Mouse (Mus musculus): ENCODE data around the gene Acap3.

Acap3 gene

GRCm38 (mm10) chr4:155887674-155888073 lies 3.9 kb upstream of the Acap3 start:
- DNase-seq, result no peak

- DNase-seq, result no peak
These were observed 3.4 kb upstream of the Acap3 start for GRCm38 (mm10) chr4:155888181-155888580.

GRCm38 (mm10) chr4:155889316-155889715 lies 2.3 kb upstream of the Acap3 start:
- no peak for DNase-seq

GRCm38 (mm10) chr4:155891011-155891471 lies 581 bp upstream of the Acap3 start:
- DNase-seq, result no peak

- peak; percentile 92 for DNase-seq
These were observed 395 bp downstream of the Acap3 start for GRCm38 (mm10) chr4:155892017-155892416.

DNA sequence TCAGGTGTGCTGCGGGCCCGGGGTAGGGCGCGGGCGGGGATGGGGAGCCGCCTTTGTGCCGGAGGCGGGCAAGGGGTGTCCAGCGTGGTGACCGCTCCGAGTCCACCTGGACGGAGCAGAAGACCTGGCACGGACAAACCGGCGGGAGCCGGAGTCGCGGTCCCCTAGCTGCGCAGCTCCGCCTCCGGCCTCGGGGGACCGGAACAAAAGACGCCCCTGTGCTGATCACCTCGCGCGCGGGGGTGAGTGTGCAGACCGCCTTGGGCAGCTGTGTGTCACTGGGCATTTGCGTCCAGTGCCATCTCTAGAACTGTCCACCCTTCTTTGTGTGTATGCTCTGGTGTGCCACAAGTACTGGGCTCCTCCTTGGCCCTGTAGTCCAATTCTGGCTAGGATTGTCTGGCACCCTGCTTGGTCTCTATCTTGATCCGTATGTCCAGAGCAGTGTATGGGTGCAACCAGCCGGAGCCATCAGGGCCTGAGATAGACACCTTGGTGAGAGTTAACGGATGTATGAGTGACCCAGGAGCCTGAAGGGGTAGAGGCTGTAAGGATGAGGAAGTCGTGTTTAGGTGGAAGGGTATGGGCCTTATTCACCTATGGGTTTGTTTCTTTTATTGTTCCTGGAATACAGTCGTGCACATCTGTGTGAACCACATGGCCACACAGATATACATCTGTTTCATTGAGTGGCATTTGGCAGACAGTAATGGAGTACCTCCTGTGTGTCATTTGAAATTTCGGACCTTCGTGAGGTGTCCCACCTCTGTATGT lies 1.0 kb downstream of the Acap3 start:
- peak; percentile 55 for DNase-seq

DNA sequence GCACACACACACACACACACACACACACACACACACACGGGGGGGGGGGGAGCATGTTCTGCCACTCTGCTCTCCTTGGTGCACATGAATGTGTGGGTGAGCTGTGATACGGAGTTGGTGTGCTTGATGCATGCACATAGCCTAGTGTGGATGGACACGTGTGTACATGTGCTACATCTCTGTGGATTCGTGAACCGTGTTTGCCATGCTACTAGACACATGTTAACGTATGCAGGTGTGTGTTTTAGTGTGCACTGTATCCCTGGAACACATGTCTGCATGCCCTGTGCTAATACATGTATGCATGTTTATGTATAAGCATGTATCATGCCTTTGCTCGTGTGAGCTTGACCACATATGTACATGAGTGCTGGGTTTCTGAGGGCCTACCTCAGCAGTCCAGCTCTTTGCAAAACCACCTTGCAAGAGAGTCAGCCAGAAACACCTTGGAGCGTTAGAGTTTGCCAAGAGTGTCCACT lies 1.6 kb downstream of the Acap3 start:
- peak; percentile 1 for DNase-seq

DNA sequence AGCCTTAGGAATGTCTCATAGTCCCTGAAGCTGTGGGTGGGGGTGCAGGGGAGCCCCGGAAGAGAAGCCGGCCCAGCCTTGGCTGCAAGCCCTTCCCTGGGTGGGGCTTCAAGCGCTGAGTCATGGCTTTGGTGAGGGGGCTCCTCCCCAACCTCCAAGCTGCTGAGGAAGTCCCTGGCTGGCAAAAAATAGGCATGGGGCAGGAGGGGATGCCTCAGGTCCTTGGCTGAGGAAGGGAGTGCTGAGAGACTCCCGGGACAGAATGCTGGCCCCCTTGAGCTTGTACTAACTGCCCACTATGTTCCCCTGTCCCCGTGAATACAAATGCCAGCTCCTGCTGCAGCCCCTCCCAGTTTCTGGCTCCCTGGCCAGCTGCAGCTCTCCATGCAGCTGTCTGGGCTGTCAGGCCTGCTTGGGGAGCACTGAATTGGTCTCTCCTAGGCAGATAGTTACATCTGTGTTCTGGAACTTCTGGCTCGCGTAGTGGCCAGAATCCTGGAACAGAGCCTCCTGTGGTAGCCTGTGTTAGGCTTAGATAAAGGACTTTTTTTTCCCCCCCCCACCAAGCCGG lies 2.8 kb downstream of the Acap3 start:
- peak; percentile 84 for DNase-seq

DNA sequence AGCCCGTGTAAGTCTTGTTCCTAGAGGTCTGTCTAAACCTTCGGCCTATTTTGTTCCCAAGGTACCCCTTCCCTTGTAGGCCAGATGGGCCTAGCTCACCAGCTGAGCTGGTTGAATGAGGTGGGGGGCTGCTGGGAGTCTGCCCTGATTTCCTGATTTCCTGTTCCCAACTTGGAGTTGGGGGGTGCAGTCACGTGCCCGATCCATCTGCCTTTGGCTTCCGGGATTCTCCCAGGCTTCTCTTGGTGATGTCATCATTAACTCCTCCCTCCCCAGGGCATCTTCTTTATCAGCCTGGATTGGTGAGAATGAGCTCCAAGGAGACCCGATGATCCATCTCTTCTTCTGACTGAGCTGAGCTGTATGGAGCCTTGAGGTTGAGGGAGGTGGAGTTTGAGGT lies 3.6 kb downstream of the Acap3 start:
- DNase-seq, result peak; percentile 2

DNA sequence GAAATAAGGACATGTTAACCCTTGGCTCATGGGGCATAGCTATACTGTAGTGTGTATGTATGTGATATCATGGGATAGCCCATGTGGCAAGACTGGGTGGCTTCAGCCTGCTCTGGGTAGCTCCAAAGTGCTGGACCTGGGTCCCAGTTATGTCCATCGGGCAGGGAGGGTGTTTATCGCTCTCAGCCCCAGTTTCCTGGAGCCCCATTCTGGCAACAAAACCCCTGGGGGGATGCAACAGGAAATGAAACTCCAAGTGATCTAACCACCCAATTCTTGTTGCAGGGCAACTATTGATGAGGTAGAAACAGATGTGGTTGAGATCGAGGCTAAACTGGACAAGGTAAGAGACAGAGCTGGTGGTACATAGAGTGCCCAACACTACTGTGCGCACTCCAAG lies 4.2 kb downstream of the Acap3 start:
- peak; percentile 1 for DNase-seq

GRCm38 (mm10) chr4:155896461-155896860 lies 4.8 kb downstream of the Acap3 start:
- DNase-seq, result peak; percentile 1

DNA sequence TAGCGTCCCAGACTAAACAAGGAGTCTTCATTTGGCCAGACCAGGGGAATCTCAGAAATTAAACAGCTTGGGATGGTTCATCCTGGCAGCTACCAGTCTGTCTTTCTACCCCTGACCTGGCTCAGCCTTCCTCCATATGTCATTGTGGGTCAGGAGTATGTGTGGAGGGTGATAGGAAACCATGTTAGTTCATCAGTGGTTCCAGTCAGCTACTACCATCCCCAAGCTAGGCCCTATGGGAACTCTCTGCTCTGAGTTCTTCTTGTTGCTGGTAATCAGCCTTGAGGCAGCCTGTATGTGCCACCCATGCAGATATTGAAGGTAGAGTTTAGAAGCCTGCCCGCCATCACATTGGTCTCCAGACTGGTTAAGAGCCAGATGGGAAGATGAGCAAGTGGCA lies 6.7 kb downstream of the Acap3 start:
- DNase-seq, result no peak

DNA sequence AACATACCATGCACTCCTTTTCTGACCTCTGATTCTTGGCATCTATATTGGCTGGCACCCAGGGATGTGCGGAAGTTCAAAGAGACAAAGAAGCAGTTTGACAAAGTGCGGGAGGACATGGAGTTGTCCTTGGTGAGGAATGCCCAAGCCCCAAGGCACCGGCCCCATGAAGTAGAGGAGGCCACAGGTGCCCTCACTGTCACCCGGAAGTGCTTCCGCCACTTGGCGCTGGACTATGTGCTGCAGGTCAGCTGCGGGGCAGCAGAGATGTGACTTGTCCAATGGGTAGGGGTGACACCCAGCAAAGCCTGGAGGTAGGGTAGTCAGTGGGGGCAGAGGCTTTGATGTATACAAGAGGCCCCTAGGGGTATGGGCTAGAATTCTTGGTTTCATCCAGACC lies 7.7 kb downstream of the Acap3 start:
- DNase-seq, result peak; percentile 2

DNA sequence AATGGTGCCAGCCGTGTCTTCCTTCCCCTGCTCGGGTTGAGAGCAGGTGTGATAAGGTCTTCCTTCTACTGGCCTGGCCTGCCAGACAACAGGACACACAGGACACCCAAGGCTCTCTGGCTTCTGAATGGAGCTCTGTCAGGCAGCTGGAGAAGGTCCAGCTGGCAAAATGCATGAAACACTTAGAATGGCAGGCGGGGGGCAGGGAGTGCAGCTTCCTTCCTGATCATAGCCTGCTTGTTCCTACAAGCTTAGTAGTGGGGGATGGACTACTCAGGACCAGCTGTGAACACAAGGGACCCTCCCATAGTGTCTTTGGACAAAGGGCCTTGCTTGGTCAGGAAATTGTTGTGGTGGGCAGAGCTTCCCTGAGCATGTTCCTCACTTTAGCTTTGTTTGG lies 9.6 kb downstream of the Acap3 start:
- DNase-seq, result peak; percentile 2

GRCm38 (mm10) chr4:155903246-155903645 lies 11.6 kb downstream of the Acap3 start:
- DNase-seq, result peak; percentile 2

GRCm38 (mm10) chr4:155904318-155905102 lies 12.9 kb downstream of the Acap3 start:
- DNase-seq, result peak; percentile 48

- DNase-seq, result peak; percentile 2
These were observed 14.0 kb downstream of the Acap3 start for GRCm38 (mm10) chr4:155905634-155906033.

DNA sequence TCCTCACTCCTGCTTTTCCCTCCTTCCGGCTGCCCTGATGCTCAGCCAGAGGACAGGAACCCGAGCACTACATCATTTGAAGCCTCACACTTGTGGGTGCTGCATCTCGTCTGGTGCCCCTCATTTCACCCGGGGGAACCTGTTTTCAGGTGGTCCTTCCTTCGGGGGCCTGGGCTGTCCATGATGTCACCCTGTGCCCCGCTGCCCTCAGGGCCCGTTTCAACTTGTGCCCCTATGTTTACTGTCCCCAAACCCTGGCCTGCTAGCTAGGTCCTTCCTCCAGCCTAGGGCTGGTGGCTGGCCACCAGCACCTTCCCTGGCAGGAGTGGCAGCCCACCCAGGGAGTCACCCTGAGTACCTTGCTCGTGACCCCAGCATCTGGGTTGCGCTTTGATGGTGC lies 14.5 kb downstream of the Acap3 start:
- no peak for DNase-seq

DNA sequence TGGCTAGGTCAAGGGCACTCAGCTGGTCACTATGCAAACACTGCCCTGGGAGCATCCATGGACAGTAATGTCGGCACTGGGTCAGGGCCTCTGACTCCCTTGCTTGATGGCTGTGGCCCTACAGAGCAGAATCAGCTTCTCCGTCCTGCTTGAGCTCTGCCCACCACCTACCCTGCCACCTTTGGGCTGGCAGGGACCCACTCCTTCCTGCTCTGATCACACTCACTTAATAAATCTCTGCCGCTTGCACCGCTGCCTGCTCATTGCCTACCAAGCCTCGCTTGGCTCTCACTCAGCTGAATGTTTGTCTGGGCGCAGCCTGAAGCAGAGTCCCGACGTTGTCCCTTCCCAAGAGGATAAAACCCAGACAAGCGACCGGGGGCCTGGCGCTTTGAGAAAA lies 15.4 kb downstream of the Acap3 start:
- no peak for DNase-seq

DNA sequence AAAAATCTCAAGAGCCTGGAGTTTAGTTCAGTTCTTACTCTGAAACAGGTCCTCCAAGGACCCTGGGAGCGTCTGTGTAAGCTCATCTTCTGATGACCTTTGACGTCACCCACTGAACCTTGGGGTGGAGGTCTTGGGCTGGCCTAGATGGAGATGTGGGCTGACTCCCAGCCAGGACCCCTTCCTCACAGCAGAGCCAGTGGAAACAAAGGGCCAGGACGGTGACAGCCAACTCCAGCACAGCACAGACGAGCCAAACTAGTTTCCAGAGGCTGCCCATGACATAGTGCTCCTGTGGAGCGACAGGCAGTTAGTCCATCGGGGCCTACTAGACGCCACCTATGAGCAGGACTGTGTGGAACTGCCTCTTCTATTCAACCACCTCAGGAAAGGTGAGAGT lies 16.7 kb downstream of the Acap3 start:
- DNase-seq, result no peak

- no peak for DNase-seq
These were observed 17.1 kb downstream of the Acap3 start for GRCm38 (mm10) chr4:155908751-155909150.

- no peak for DNase-seq
These were observed 40.4 kb downstream of the Acap3 start for GRCm38 (mm10) chr4:155932031-155932430.

- no peak for DNase-seq
These were observed 51.4 kb downstream of the Acap3 start for GRCm38 (mm10) chr4:155943049-155943452.

Measured in liver (tissue).